Mouse (Mus musculus) forebrain, embryonic 10.5 days (tissue): Measurements from ENCODE around the gene Dap3. TPM values are rescaled to one million over a fixed set of nuclear protein-coding genes. Genes with fewer than 3 reads are reported as not detected.
"Not testable (repeated sequence)": the region's sequence is repeated elsewhere in the genome, so short reads cannot be mapped to it uniquely, and the experiment has no call there.

ENCODE experiments used
- DNase-seq: peaks from one replicate; pipeline ENCODE4 v3.0.0-alpha.2; 2017; ENCODE audit warnings: low spot score; ENCODE audit errors: extremely low spot score
- H3K27ac ChIP-seq: fragments of 300-500 bp; sonication (generic); 2 replicates; pipeline ENCODE4 v1.5.1; 2016; ENCODE audit warnings: mild to moderate bottlenecking
- H3K27me3 ChIP-seq: fragments of 300-500 bp; sonication (generic); 2 replicates; pipeline ENCODE4 v1.6.1; 2016; ENCODE audit warnings: mild to moderate bottlenecking; ENCODE audit not compliant: poor library complexity, severe bottlenecking
- H3K36me3 ChIP-seq: fragments of 300-500 bp; sonication (generic); replicated peaks from 2 replicates; pipeline ENCODE4 v1.6.1; 2016; ENCODE audit warnings: mild to moderate bottlenecking, moderate library complexity
- H3K4me1 ChIP-seq: fragments of 300-500 bp; sonication (generic); 2 replicates; pipeline ENCODE4 v1.6.1; 2016
- H3K4me3 ChIP-seq: fragments of 300-500 bp; sonication (generic); 2 replicates; pipeline ENCODE4 v1.5.1; 2016; ENCODE audit warnings: mild to moderate bottlenecking, moderate library complexity
- H3K9me3 ChIP-seq: fragments of 300-500 bp; sonication (generic); 2 replicates; pipeline ENCODE4 v1.6.1; 2016; ENCODE audit warnings: mild to moderate bottlenecking, moderate library complexity
- WGBS: fragments of 180-500 bp; shearing (Covaris S2); methylation state at CpG from one replicate; pipeline ENCODE4 v1.1.7; 2016; 5-methylcytosine and 5-hydroxymethylcytosine counted together
- polyA plus RNA-seq: library from polyadenylated mRNA; unstranded; fragments of >200 nt; fragmentation: Nextera tagmentation; extraction: Ambion mirVana; gene quantifications from 2 replicates; pipeline ENCODE4 v1.2.1, GENCODE M21; 2016

The Dap3 gene
- polyA plus RNA-seq, 1 experiment from 2014 or later, result 133 TPM

DNA sequence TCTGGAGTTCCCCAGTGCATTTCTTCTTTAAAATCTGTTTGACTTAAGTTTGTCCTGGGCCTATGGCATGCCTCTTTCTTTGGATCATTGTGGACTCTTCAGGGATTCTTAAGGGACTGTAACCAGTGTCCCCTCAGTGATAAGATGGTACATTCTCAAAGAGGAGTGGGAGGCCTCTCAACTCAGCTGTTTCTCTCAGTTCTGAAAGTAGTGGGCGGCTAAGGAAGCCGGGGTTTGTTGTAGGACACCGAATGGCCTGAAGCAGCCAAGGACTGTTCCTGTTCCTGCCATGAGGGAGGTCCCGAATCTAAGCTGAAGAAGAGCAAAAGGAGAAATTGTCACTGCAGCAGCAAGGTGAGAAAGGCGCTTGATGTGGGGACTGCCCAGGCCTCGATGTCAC is 45.8 kb downstream of the Dap3 start:
- DNase-seq, result no peak
- no peaks in the 10 kb centered on the region for H3K9me3 ChIP-seq
- no peaks in the 10 kb centered on the region for H3K4me1 ChIP-seq
- H3K27ac ChIP-seq, result no peak overlapping the region
- no peak overlapping the region for H3K4me3 ChIP-seq
- H3K27me3 ChIP-seq, result no peaks in the 10 kb centered on the region
- peaks cover 100% of the 10 kb centered on the region for H3K36me3 ChIP-seq
- WGBS, result 91% methylated on average over 6 of the region's 6 CpGs

DNA sequence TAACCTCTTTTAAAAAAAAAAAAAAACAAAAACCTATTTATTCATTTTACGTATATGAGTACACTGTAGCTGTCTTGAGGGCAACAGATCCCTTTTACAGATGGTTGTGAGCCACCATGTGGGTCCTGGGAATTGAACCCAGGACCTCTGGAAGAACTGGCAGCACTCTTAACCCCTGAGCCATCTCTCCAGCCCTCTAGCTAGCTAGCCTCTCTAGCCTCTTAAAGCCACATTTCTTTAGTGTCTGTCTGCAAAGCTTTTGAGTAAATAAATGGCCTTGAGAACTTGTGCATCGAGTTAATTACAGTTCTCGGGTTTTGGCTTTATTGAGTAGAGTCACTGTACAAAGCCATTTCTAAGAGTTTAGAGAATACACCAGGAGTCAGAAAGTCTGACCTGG is 46.2 kb downstream of the Dap3 start:
- no peak for DNase-seq
- Histone ChIP-seq H3K4me1 (no peaks in the 10 kb centered on the region), H3K36me3 (peaks cover 99% of the 10 kb centered on the region), H3K27me3 (no peaks in the 10 kb centered on the region), H3K9me3 (no peaks in the 10 kb centered on the region), H3K27ac (no peak overlapping the region), H3K4me3 (no peak overlapping the region)
- WGBS, result 92% methylated on average over 3 of the region's 3 CpGs

DNA sequence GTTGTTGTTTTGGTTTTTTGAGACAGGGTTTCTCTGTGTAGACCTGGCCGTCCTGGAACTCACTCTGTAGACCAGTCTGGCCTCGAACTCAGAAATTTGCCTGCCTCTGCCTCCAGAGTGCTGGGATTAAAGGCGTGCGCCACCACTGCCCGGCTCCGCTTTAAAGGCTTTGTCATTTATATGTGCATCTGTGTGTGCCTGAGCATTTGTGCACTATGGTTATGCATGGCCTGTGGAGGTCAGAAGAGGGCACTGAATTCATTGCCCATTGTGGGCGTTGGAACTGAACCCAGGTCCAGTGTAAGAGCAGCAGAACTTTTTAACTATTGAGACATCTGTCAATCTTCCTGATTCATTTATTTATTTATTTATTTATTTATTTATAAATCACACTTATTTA is 58.0 kb downstream of the Dap3 start:
- peaks cover 57% of the 10 kb centered on the region for H3K36me3 ChIP-seq
- 95% methylated on average over 7 of the region's 7 CpGs for WGBS
- not testable (repeated sequence) for H3K4me1 ChIP-seq

DNA sequence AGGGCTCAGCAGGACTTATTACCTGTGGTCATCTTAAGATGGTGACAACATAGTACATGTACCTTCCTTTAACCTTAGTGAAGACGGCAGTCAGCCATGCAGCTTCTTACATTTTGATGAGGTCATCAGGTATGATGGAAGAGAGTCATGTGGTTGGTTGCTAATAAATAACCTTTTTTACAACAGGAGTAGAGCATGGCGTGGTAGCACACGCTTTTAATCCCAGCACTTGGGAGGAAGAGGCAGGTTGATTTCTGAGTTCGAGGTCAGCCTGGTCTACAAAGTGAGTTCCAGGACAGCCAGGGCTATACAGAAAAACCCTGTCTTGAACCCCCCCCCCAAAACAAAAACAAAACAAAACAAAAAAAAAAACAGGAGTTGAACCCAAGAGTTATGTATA is 68.4 kb downstream of the Dap3 start:
- not testable (repeated sequence) for H3K27ac ChIP-seq, H3K4me1 ChIP-seq, H3K9me3 ChIP-seq, H3K27me3 ChIP-seq, H3K4me3 ChIP-seq, DNase-seq
- H3K36me3 ChIP-seq, result peaks cover 33% of the 10 kb centered on the region
- 96% methylated on average over 4 of the region's 4 CpGs for WGBS

More for the DNA sequence above, 58.0 kb downstream of the Dap3 start:
- DNase-seq, H3K9me3 ChIP-seq, H3K4me3 ChIP-seq, H3K27me3 ChIP-seq, H3K27ac ChIP-seq: not testable (repeated sequence)

Other genes with a start within 250 kb of the Dap3 start
- gene Rit1, start 234.3 kb downstream of the Dap3 start, polyA plus RNA-seq, result 32.3 and 34.3 TPM in 2 replicates
- gene Syt11, start 176.0 kb downstream of the Dap3 start, polyA plus RNA-seq, result 121 and 123 TPM in 2 replicates
- 17.5 and 18.4 TPM in 2 replicates for gene Gon4l, start 116.0 kb downstream of the Dap3 start, polyA plus RNA-seq
- gene Msto1, start 37.2 kb downstream of the Dap3 start, polyA plus RNA-seq, result 70.0 and 70.2 TPM in 2 replicates
- gene Ash1l, start 559 bp downstream of the Dap3 start, polyA plus RNA-seq, result 14.2 and 15.2 TPM in 2 replicates
- gene Rusc1, start 142.1 kb upstream of the Dap3 start, polyA plus RNA-seq, result 12.4 and 13.7 TPM in 2 replicates
- gene Gm43738, start 149.9 kb upstream of the Dap3 start, polyA plus RNA-seq, result not detected in 2 replicates
- gene Fdps, start 150.8 kb upstream of the Dap3 start, polyA plus RNA-seq, result 327 and 359 TPM in 2 replicates
- gene Pklr, start 185.0 kb upstream of the Dap3 start, polyA plus RNA-seq, result 4.5 and 5.6 TPM in 2 replicates
- 4.8 and 5.5 TPM in 2 replicates for gene Hcn3, start 209.0 kb upstream of the Dap3 start, polyA plus RNA-seq
- gene Clk2, start 213.6 kb upstream of the Dap3 start, polyA plus RNA-seq, result 33.7 and 34.2 TPM in 2 replicates
- 100 and 103 TPM in 2 replicates for gene Scamp3, start 226.3 kb upstream of the Dap3 start, polyA plus RNA-seq
- gene Fam189b, start 232.0 kb upstream of the Dap3 start, polyA plus RNA-seq, result 25.1 and 25.6 TPM in 2 replicates